Mouse (Mus musculus) common myeloid progenitor, adult 5-6 weeks (primary cell): ENCODE results near the gene Zbtb22. TPM values are rescaled to one million over a fixed set of nuclear protein-coding genes. Genes with fewer than 3 reads are reported as not detected.
A peak's percentile ranks its signal among the peaks of the same experiment; 100 is the strongest.
"Not testable (repeated sequence)": the region's sequence is repeated elsewhere in the genome, so short reads cannot be mapped to it uniquely, and the experiment has no call there.

ENCODE experiments used
- ATAC-seq: replicated peaks from 2 replicates; pipeline ENCODE4 v1.8.0; 2016; ENCODE audit warnings: low read depth, mild to moderate bottlenecking, moderate TSS enrichment, inconsistent platforms; ENCODE audit not compliant: poor library complexity, severe bottlenecking
- total RNA-seq: library from RNA; stranded (forward); fragments of 200-1000, 187-1606 nt; gene quantifications from 2 replicates; pipeline ENCODE4 v1.2.3, GENCODE M21; 2017

The Zbtb22 gene
- total RNA-seq, 1 experiment from 2014 or later = 24.1 TPM

GRCm38 (mm10) chr17:33902491-33902890, 13.2 kb upstream of the Zbtb22 start:
- no peak for ATAC-seq

- ATAC-seq = not testable (repeated sequence)
Measured at GRCm38 (mm10) chr17:33903911-33904651, 11.6 kb upstream of the Zbtb22 start.

GRCm38 (mm10) chr17:33904835-33905234, 10.9 kb upstream of the Zbtb22 start, which contains the start of gene Platr17:
Platr17 (plus strand) TSS chr17:33905135.
- not testable (repeated sequence) for ATAC-seq

DNA sequence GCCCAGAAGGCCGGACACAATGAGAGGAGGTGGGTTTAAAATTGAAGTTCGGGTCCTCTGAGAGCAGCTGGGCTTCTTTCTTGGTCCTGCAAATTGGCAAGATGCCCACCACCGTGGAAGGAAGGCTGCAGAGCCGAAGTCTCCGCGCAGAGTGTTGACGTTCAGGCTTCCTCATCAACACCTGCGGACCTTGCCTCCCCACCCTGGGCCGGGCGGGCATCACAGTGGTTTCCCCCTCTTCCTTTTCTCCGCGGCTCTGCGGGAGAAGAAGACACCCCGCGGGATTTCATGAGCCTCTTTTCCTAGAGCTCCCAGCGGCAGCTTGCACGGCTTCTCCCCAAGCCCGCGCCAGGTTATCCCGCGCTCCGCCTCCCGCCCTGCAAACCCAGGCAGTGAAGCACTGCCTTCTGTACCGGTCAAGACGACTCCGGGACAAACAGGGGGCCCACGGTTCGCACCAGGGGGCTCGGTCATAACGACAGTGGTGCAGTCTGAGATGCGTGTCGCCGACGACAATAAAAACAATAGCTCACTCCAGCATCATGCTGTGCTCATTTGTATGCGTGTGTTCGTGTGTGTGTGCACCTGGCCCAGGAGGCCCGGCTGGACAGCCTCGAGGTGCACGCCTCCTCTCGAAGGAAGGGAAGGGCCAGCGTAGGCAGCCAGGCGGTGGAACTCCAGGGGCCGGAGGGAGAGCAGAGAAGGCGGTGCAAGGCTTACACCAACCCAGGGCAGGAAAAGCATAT, 7.2 kb upstream of the Zbtb22 start:
- ATAC-seq = peak; percentile 6

GRCm38 (mm10) chr17:33909077-33909868, 6.4 kb upstream of the Zbtb22 start, which contains the start of gene Daxx:
Daxx (plus strand) TSS chr17:33909414.
- peak; percentile 86 for ATAC-seq

GRCm38 (mm10) chr17:33909869-33910250, 5.8 kb upstream of the Zbtb22 start:
- peak; percentile 22; the same call in 1 of the 2 replicates for ATAC-seq

- no peak for ATAC-seq
Measured at GRCm38 (mm10) chr17:33910346-33911051, 5.2 kb upstream of the Zbtb22 start.

DNA sequence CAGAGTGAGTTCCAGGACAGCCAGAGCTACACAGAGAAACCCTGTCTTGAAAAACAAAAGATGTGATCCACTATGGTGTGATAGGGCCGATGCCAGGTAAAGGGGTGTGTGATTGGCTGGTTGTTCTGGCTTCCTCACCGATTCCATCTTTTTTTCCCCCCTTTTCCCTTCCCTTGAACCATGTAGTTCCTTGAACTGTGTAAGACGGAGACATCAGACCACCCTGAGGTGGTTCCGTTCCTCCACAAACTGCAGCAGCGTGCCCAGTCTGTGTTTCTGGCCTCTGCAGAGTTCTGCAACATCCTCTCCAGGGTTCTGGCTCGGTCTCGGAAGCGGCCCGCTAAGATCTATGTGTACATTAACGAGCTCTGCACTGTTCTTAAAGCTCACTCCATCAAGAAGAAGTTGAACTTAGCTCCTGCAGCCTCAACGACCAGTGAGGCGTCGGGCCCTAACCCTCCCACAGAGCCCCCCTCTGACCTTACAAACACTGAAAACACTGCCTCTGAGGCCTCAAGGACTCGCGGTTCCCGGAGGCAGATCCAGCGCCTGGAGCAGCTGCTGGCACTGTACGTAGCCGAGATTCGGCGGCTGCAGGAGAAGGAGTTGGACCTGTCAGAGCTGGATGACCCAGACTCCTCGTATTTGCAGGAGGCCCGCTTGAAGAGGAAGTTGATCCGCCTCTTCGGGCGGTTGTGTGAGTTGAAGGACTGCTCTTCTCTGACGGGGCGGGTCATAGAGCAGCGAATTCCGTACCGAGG, 4.5 kb upstream of the Zbtb22 start:
- ATAC-seq = no peak

- no peak for ATAC-seq
Measured at GRCm38 (mm10) chr17:33911813-33912414, 3.8 kb upstream of the Zbtb22 start.

DNA sequence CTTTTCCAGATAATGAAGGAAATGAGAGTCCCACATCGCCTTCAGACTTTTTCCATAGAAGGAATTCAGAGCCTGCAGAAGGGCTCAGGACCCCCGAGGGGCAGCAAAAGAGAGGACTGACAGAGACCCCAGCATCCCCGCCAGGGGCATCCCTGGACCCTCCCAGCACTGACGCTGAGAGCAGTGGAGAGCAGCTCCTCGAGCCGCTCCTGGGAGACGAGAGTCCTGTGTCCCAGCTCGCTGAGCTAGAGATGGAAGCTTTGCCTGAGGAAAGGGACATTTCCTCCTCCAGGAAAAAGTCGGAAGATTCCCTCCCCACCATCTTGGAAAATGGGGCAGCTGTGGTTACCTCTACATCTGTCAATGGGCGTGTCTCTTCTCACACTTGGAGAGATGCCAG, 2.4 kb upstream of the Zbtb22 start:
- no peak for ATAC-seq

GRCm38 (mm10) chr17:33913905-33914304, 1.8 kb upstream of the Zbtb22 start:
- no peak for ATAC-seq

- no peak for ATAC-seq
Measured at GRCm38 (mm10) chr17:33914969-33915391, 724 bp upstream of the Zbtb22 start.

- no peak for ATAC-seq
Measured at GRCm38 (mm10) chr17:33916294-33916693, 590 bp downstream of the Zbtb22 start.

DNA sequence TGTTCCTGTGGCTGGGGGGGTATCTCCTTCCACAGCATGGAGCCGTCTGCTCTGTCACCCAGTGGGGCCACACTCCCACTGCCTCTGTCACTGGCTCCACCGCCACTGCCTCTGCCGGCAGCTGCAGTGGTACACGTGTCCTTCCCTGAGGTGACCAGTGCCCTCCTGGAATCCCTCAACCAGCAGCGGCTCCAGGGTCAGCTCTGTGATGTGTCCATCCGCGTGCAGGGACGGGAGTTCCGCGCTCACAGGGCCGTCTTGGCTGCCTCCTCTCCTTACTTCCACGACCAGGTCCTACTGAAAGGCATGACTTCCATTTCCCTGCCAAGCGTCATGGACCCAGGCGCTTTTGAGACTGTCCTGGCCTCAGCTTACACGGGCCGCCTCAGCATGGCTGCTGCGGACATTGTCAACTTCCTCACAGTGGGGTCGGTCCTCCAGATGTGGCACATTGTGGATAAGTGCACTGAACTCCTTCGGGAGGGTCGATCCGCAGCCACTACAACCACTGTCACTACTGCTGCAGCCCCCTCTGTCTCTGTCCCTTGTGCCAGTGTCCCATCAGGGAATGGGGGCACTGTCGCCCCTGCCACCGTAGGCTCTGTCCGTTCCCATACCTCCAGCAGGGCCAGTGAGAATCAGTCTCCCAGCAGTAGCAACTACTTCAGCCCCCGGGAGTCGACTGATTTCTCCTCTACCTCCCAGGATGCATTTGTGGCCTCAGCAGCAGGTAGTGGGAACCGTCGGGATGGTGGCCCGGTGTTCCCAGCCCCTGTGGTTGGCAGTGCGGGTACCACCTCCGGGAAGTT, 1.3 kb downstream of the Zbtb22 start:
- ATAC-seq = no peak

DNA sequence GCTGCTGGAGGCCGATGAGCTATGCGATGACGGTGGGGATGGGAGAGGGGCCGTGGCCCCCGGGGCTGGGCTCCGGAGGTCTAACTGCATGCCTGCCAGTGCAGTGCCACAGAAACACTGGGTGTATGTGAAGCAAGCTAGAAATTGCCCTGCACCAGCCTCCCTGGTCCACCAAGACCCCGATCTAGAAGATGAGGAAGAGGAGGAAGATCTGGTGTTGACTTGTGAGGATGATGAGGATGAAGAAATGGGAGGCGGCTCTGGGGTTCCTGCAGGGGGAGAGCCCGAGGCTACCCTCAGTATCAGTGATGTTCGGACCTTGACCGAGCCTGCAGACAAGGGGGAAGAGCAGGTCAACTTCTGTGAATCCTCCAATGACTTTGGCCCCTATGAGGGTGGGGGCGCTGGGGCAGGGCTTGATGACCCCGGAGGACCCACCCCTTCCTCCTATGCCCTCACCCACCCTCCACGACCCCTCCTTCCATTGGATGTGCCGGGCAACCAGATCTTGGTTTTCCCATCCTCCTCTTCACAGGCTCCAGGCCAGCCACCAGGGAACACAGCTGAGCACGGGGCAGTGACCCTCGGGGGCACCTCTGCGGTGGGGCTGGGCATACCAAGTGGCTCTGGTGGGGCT, 2.1 kb downstream of the Zbtb22 start:
- ATAC-seq = no peak

GRCm38 (mm10) chr17:33918293-33919203, 2.8 kb downstream of the Zbtb22 start:
- no peak for ATAC-seq
